ENCODE assay signal across 8 mouse cellular contexts in genomic region chr19:15923426-15923825, GRCm38 (mm10). TPM values are rescaled to one million over a fixed set of nuclear protein-coding genes. Genes with fewer than 3 reads are reported as not detected.
DNase-seq lines count a peak whose midpoint lies in the region; ATAC-seq and TF ChIP-seq lines count a peak whose summit lies in the region.

No protein-coding gene starts in this region.

- no peak overlapping the region; the same call in 1 of the 2 replicates for H3K27ac ChIP-seq in heart, adult 2 months
- H3K27ac ChIP-seq in kidney, embryonic 14.5 days (ENCODE audit: low read depth, low read length): no peak overlapping the region
- H3K27ac ChIP-seq in lung, embryonic 14.5 days (ENCODE audit: low read depth): no peak overlapping the region
- peak overlapping the region; percentile 84; the same call in 1 of the 2 replicates for H3K27ac ChIP-seq in neural tube, embryonic 13.5 days (replicated peaks)

- H3K36me3 ChIP-seq in heart, adult 2 months (ENCODE audit: control insufficient read depth, insufficient read depth, low read length): no peaks in the 10 kb centered on the region
- peaks cover 8% of the 10 kb centered on the region; the same call in 1 of the 2 replicates for H3K36me3 ChIP-seq in kidney, embryonic 14.5 days (ENCODE audit: control insufficient read depth, insufficient read depth, low read length)
- H3K36me3 ChIP-seq in lung, embryonic 14.5 days (ENCODE audit: insufficient read depth): peaks cover 21% of the 10 kb centered on the region
- peaks cover 10% of the 10 kb centered on the region; the same call in 1 of the 2 replicates for H3K36me3 ChIP-seq in neural tube, embryonic 13.5 days

- no peak overlapping the region for H3K4me3 ChIP-seq in heart, adult 2 months
- peak overlapping the region; percentile 67 for H3K4me3 ChIP-seq in kidney, embryonic 14.5 days (ENCODE audit: low read length)
- H3K4me3 ChIP-seq in lung, embryonic 14.5 days (ENCODE audit: low read depth, low read length): peak overlapping the region; percentile 77
- H3K4me3 ChIP-seq in neural tube, embryonic 13.5 days: peak overlapping the region; percentile 54

- ATAC-seq in kidney, embryonic 14.5 days (ENCODE audit: low FRiP score, low TSS enrichment): no peak
- no peak for ATAC-seq in lung, embryonic 14.5 days (ENCODE audit: insufficient read depth)
- no peak for ATAC-seq in neural tube, embryonic 13.5 days (ENCODE audit: low read depth)

- TF ChIP-seq EP300 in heart, adult 2 months (IDR thresholded peaks at IDR 0.05; ENCODE audit: insufficient read depth, low read depth, low read length): no peak

- intact Hi-C loops in heart, adult 2 months (cut with DNase I): no loop called here

- H3K9me3 ChIP-seq in kidney, embryonic 14.5 days (ENCODE audit: control insufficient read depth, low read length): no peaks in the 10 kb centered on the region
- H3K9me3 ChIP-seq in lung, embryonic 14.5 days (ENCODE audit: low read depth, low read length): no peaks in the 10 kb centered on the region
- no peaks in the 10 kb centered on the region for H3K9me3 ChIP-seq in neural tube, embryonic 13.5 days

- peak overlapping the region; percentile 94 for H3K4me2 ChIP-seq in kidney, embryonic 14.5 days (replicated peaks; ENCODE audit: low read depth, low read length)
- H3K4me2 ChIP-seq in lung, embryonic 14.5 days: peak overlapping the region; percentile 95
- H3K4me2 ChIP-seq in neural tube, embryonic 13.5 days: peak overlapping the region; percentile 81

- DNase-seq in urinary bladder, postnatal 14 days (ENCODE audit: low spot score): peak; percentile 50
- no peak for DNase-seq in urinary bladder, postnatal 10 days (ENCODE audit: low spot score)
- DNase-seq in c-Kit-negative CD71-positive TER-119-positive erythroid progenitor cells, embryonic 14.5 days (ENCODE audit: low read depth, low spot score): peak; percentile 31
- peak; percentile 44 to 51 for DNase-seq in heart, adult 2 months
- DNase-seq in lung, embryonic 14.5 days: peak; percentile 50
- no peak for DNase-seq in right cerebral cortex, adult 18-20 months

- no peak overlapping the region for H3K9ac ChIP-seq in heart, adult 2 months (ENCODE audit: low read depth, low read length)
- H3K9ac ChIP-seq in kidney, embryonic 14.5 days (ENCODE audit: low read depth, low read length): peak overlapping the region; percentile 73; the same call in 1 of the 2 replicates
- H3K9ac ChIP-seq in lung, embryonic 14.5 days: peak overlapping the region; percentile 69
- peak overlapping the region; percentile 72 for H3K9ac ChIP-seq in neural tube, embryonic 13.5 days

- WGBS in heart, adult 2 months: 24% methylated on average over 9 of the region's 9 CpGs
- 29% methylated on average over 9 of the region's 9 CpGs for WGBS in kidney, embryonic 14.5 days
- 20% methylated on average over 9 of the region's 9 CpGs for WGBS in lung, embryonic 14.5 days
- WGBS in neural tube, embryonic 13.5 days: 30% methylated on average over 9 of the region's 9 CpGs

- H3K27me3 ChIP-seq in heart, adult 2 months (ENCODE audit: control insufficient read depth, insufficient read depth, low read length): no peaks in the 10 kb centered on the region
- H3K27me3 ChIP-seq in kidney, embryonic 14.5 days (ENCODE audit: control insufficient read depth, insufficient read depth, low read length): no peaks in the 10 kb centered on the region
- H3K27me3 ChIP-seq in lung, embryonic 14.5 days (ENCODE audit: insufficient read depth, low read length): no peaks in the 10 kb centered on the region
- peaks cover 7% of the 10 kb centered on the region; the same call in 1 of the 2 replicates for H3K27me3 ChIP-seq in neural tube, embryonic 13.5 days

- no peak for TF ChIP-seq POLR2A in heart, adult 2 months (IDR thresholded peaks at IDR 0.05; ENCODE audit: insufficient read depth, low read depth, low read length)

- peak; percentile 18; the same call in 1 of the 2 replicates for TF ChIP-seq CTCF in heart, adult 2 months (IDR thresholded peaks at IDR 0.05)
- no peak for TF ChIP-seq CTCF in lung, embryonic 14.5 days (IDR thresholded peaks at IDR 0.05; ENCODE audit: low read depth)

- H3K79me2 ChIP-seq in heart, adult 2 months (replicated peaks; ENCODE audit: control insufficient read depth, insufficient read depth, low read length): no peaks in the 10 kb centered on the region

- H3K4me1 ChIP-seq in heart, adult 2 months (ENCODE audit: control insufficient read depth, insufficient read depth, low read length): peaks cover 5% of the 10 kb centered on the region
- H3K4me1 ChIP-seq in kidney, embryonic 14.5 days (ENCODE audit: control insufficient read depth, insufficient read depth, low read length): peaks cover 11% of the 10 kb centered on the region; the same call in 1 of the 2 replicates
- H3K4me1 ChIP-seq in lung, embryonic 14.5 days (ENCODE audit: insufficient read depth): 0 out of 2 replicates have a peak, but pooled peaks cover 2% of the 10 kb centered on the region
- H3K4me1 ChIP-seq in neural tube, embryonic 13.5 days (replicated peaks): peaks cover 29% of the 10 kb centered on the region

RNA-seq across cellular contexts. Expression of gene Psat1, which starts 23.7 kb away (rescaled TPM):
- total RNA-seq in heart, adult 2 months (2021): 1 to 10 TPM; 2.3 to 3.5 TPM
- 2.4 and 2.8 TPM in 2 replicates for polyA plus RNA-seq in heart, adult 2 months (2012; rRNA removed)
- 88.6 and 116 TPM in 2 replicates for polyA plus RNA-seq in kidney, embryonic 14.5 days (2014; fragmentation: Nextera tagmentation; extraction: Ambion mirVana)
- polyA plus RNA-seq in lung, embryonic 14.5 days (2014; fragmentation: Nextera tagmentation; extraction: Ambion mirVana): 209 and 227 TPM in 2 replicates
- polyA plus RNA-seq in neural tube, embryonic 13.5 days (2015; fragmentation: Nextera tagmentation; extraction: Ambion mirVana): 76.2 and 83.5 TPM in 2 replicates

Comparison
In these comparisons a context has a peak if more than half of its experiments do, and no peak if none do; other contexts are left out.
1. DNase-seq: peak in urinary bladder, postnatal 14 days (single experiment), c-Kit-negative CD71-positive TER-119-positive erythroid progenitor cells, embryonic 14.5 days (single experiment), heart, adult 2 months (2 of 2) and lung, embryonic 14.5 days (single experiment); none in urinary bladder, postnatal 10 days (single experiment) and right cerebral cortex, adult 18-20 months (single experiment).
2. RNA of gene Psat1, which starts 23.7 kb away (polyA plus RNA-seq): 209 to 227 TPM in lung, embryonic 14.5 days, 88.6 to 116 TPM in kidney, embryonic 14.5 days and 76.2 to 83.5 TPM in neural tube, embryonic 13.5 days; 2.4 to 2.8 TPM in heart, adult 2 months; every median in the first group is over 10 times any median in the second.
3. Peak in every context shown above with its lines, with median percentiles within 50 percentile points of each other: H3K4me2 ChIP-seq.